Mouse (Mus musculus) heart, postnatal 0 days (tissue): ENCODE measurements around the gene Magi2.

ENCODE experiments used
- CTCF ChIP-seq: IDR thresholded peaks from 2 replicates; pipeline ENCODE4 v1.5.1; 2016; ENCODE audit warnings: antibody characterized with exemption, control low read depth, low read depth
- EP300 ChIP-seq: IDR thresholded peaks from 2 replicates; pipeline ENCODE4 v1.6.1; 2016; ENCODE audit warnings: antibody characterized with exemption, low read depth

DNA sequence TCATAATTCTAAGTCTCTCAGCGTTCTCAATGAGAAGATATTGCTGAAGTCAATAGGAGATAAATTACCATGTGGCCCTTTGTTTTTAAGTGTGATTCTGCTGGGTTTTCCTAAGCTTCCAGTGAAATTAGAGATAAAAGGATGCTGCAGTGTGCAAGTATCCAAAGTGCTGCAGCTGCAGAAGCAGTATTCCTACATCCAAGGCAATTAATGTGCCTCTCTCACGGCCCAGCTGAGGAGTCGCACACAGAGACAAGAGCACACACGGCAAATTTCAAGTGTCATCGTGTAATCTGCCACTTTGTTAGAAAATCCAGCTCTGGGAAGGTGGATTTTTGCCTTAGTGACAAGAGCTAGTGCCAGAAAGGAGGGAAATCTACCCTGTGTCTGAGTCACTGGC is 1177.7 kb downstream of the Magi2 start:
- TF ChIP-seq CTCF: no peak
- no peak for TF ChIP-seq EP300
